Mouse (Mus musculus): ENCODE data around the gene Clstn2. TPM values are rescaled to one million over a fixed set of nuclear protein-coding genes. Genes with fewer than 3 reads are reported as not detected.

Clstn2 gene
- polyA plus RNA-seq, 1 experiment = 0.81 TPM

DNA sequence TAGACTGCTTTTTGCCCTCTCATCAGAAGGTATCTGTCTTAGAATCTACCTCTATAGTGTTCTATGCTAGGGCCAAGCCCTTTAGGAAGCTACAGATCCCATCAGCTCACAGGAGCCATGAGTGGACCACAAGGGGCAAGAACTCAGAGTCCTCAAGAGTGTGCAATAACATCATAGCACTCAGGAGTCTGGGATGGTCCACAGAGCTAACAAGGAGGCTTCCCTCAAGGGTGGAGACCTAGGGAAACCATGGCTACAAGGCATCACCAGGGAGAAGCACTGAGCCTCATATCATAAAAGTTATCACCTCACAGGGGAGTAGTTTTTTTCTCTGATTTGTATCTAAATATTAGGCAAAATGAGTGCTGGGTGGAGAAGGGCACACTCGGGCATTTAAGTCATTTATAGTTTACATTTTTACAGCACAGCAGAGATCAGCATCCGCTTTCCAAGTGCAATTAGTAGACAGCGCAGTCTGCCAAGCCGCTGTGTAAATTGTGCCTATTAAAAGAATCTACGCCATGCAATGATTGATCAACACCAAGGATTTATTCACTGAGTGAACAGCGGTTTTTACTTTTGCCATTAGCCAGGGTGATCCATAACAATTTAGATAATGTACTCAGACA, 82.5 kb downstream of the Clstn2 start:
- DNase-seq (ENCODE audit: low spot score) = no peak

DNA sequence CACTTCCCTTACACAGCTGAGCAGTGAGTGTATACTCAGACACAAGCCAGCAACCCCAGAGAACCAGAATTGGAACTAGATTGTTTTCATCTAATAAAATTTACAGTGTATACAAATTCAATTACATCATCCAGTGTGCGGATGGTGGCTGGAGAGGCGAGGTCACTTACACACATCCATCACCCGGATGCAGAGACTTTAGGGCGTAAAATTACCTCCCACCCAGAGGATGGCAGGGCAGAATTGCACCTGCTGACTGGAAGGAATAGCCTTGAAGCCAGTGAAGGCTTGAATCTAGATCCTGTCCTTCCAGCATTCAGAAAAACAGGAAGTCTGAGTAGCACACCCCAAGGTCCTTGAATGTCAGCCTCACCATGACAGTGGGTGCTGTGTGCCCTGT, 113.7 kb downstream of the Clstn2 start:
- no peak for DNase-seq (ENCODE audit: low spot score)

DNA sequence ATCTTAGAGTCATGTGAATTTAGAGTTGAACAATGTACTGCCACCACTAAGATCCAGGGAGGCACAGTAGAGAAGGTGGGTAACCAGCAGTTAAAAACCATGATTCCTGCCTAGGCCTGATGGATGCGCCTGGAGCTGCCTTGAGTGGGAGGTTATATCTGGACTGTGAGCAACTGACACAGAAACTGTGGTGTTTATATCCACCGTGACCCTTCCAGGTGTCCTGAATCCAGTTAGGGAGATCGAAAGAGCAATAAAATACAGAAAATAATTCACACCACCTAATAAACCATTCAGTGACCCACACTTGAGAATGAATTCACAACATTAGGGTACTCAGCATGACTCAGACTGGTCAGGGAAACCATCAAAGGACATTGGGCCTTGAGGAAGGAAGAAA, 141.6 kb downstream of the Clstn2 start:
- DNase-seq (ENCODE audit: low spot score) = no peak

DNA sequence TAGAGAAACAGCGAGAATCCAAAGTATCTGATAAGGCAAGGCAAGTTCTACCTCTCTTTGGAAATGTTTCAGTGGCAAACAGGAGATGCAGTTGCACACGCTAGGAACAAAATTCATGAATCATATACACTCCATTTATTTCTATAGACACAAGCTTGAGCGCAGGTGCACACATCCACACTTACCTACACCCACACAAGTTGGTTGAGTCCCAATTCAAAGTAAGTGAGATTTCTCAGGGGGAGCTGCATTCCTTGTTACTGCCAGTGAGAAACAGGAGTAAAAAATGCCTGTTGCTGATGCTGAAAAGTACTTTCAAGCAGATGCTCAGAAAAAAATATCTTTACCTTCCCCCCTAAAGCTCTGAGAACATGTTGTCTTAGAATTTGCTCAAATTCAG, 149.6 kb downstream of the Clstn2 start:
- no peak for DNase-seq (ENCODE audit: low spot score)

DNA sequence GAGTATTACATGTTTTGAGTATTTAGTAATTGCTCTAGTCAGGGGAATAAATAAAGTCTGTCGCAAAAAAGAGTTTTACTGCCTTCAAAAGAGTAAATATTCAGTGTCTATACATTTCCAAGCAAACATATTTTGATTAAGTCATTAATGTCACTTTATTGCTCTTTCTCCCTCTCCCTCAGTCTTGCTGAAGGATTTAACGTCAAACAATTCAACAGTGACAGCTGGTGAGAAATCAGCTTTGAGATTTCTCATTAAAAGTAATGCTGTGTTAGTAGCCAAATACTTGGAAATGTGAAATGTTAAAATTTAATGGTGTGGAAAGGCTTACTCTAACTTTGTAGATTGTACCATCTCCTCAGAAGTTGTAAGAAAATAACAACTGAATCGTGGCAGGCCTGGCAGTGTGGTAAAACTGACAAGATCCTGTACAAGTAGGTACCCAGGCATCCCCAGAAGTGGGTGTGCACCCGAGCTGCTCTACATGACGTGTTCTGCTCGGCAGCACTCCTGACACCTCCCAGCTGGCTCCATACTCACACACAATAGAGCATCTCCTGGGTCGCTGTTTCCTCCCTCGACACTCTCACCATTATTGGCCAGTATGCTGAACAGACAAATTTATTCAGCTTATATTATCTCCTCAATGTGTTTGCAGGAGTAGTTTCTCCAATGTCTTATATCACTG, 165.8 kb downstream of the Clstn2 start:
- DNase-seq (ENCODE audit: low spot score) = no peak

DNA sequence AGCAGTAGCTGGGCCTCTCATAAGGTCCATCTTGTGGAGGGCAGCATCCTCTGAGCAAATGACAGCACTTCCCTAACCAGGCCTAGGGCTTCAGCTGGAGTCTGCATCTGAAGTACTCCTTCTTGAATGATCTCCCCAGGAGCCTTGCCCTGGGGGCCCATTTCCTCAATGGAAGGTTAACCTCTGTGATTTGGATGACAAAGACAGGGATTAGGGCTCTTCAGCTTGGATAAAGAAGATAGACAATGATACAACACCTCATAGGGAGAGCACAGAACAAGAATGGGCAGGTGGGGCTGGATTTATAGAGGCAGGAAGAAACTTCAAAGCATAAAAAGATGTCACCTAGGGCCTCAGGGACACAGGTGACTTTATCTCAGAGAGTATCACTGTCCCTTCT, 180.1 kb downstream of the Clstn2 start:
- DNase-seq (ENCODE audit: low spot score) = no peak

DNA sequence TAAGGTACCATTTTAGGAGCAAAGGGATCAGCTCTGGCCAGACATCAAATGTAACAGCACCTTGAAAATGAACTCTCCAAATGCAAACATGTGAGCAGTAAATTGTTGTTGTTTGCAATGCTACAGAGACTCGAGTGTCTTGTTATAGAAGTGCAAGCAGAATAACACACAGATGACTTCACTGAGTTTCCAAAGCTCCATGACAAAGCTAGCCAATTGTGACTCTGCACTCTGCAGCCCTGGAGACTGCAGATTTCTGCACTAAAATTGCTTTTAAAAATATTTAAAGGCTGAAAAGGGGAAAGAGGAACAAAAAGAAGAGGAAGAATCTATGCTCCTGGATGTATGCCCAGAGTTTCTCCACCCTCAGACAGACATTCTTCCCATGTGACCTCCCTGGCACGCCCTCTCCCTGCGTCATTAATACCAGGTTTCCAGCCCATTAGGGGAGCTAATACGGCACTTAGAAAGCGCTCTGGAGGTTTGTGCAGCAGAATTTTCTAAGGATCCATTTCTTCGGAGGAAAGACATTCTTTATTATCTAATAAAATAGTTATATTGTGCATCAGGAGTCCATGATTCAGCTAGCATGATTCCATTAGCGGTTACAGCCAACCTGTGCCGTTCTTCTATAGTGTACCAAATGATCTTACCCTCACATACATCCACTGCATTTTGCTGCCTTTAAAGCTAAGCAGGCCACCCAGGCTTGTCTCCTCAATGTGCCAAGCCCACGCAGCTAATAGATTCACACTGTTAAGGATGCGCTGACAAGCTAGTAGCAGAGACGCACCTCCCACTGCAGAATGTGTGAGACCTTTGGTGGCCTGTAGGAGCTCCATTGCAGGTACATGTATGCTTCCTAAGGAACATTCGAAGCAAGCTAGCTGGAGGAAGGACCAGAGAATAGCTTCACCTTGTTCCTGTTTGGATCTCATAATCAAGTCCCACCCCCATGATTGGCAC, 184.8 kb downstream of the Clstn2 start:
- DNase-seq (ENCODE audit: low spot score) = no peak

DNA sequence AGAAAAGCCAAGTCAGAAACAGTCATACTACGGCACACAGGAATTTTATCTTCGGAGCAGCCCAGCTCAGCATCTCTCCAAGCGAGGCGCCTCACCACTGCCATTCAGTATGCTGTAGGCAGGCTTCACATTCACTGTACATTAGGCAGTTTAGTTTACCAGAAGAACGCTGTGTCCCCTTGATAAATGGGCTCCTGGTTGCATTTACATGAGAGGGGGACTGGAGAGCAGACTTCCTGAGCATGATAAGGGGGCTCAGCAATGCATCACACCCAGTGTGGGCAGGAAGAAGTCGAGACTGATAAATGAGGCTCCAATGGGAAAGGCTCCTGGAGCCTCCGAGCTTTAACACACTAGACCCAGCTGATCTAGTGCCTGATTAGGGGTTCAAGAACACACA, 190.9 kb downstream of the Clstn2 start:
- no peak for DNase-seq (ENCODE audit: low spot score)

DNA sequence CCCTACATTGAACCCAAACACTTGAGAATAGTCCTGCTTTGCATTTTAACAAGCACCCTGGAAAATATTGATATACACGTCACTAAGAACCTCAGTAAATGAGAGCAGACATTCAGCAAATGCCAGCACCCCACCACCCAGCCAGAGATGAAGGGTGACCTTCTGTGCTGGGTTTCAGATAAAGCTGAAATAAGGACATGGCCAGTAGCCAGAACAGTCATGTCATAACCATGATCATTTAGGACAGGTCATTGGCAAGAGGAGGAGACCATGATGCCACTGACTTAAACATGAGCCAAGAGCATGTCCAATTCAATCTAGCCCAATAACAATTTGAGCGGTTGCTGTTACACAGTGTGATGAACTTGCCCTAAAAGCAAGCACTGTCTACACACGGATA, 201.8 kb downstream of the Clstn2 start:
- no peak for DNase-seq (ENCODE audit: low spot score)

DNA sequence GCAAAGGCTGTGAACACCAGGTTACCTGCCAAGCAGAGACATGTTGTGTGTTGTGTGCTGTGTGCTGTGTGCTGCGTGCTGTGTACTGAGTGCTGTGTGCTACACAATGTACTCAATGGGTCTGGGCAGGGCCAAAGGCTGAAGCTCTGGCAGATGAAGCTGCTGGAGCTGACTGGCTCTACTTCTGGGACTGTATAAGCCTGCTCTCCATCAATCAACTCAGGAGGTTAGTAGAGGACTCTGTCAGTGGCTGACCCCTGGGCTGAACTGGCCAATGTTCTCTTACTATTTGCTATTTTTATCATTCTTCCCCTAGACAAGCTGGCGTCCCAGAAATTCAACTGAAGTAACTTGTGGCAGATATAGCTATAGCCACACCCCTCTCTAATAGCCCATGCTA, 203.1 kb downstream of the Clstn2 start:
- no peak for DNase-seq (ENCODE audit: low spot score)

DNA sequence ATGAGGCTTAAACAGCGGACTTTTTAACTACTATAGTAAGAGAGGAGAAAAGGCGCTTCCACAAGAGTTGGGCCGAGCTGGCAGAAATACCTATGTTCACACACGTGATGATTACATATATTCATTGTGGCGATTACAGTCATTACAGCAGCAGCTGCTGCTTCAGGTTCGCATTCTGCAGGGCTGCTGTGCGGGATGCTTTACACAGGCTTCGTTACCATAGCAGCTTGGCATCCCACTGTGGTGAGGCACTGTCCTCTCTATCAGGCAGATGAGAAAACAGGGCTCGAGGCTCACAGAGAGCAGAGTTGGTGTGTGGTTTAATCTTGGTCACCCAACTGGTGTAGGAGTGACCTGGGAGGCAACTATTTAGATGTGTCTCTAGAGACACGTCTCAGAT, 205.3 kb downstream of the Clstn2 start:
- no peak for DNase-seq (ENCODE audit: low spot score)

DNA sequence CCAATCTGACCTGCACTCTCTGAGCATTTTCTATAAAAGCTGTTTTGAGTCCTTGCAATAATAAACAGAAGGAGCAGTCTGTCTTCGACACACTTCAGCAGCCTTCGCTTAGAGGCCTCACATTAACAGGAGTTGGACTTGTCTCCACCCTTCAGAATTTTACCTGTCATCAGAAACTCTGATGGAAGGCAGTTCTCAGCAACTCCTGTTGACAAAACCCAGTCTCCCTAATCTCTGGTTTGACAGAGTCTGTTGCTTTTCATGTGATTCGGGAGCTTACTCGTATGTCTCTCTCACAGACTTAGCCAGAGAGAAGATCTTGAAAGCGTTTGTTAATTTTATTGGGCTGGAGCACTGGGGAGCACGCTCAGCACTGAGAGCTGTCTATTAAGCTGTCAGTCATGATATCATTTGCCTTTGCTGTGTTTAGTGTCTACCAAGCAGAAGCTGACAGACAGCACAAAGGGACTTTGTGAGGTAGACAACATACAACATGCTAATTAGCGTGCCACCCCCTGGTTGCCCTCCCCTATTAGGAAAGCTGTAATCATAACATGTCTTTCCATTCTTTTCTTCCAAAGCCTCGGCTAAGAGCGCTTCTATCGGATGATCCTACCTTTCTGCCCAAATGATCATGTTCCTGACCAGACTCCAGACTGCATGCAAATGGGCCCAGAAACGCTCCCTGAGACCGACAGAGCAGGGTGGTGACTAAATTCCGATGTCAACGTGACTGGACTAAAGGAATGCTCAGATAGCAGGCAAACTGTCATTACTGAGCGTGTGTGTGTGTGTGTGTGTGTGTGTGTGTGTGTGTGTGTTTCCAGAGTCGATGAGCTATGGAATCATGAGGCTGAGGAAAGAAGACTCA, 206.7 kb downstream of the Clstn2 start:
- no peak for DNase-seq (ENCODE audit: low spot score)

DNA sequence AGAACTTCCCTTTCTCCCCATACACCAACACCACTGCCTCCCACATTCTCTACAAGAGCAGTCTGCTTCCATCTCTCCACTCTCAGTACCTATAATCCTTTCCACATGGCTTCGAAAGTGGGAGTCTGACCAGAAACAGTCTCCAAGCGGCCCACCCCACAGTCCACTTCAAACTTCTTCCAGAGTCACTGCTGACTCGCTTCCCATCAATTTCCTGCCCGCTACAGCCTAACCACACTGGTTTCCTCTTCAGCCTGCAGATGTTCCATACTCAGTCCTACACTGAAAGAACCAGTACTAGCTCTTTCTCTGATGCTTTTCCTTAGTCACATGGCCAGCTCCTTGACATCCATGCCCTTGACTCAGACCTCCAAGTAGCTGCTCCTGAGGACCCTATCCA, 215.9 kb downstream of the Clstn2 start:
- DNase-seq (ENCODE audit: low spot score) = no peak

DNA sequence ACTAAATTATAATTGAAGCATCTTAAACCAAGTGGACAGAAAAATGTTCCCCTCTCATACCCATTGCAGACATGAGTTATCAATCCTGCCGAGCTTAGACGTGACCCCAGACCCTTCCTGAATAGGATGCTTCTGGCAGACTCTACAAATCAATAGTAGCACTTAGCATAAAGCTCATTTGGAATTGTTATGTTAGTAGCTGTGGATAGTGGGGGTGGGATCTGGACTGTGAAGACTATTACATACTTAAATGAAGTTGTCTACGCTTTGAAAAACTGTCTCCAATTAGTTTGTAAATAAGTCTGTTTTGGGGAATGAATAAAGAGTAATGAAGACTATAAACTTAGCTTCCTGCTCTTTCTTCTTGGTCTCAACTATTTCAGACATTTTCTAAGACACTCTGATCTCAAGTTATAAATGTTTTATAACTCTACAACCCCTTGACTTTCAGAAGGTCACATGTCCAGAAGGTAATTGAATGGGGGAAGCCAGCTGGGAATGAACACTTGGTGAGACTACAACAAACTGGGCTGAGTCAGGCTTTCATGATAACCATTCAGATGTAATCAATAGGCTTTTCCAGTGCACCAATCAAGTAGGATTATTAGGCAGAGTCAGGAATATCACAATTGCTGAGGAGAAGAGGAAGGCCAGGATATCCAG, 216.7 kb downstream of the Clstn2 start:
- DNase-seq (ENCODE audit: low spot score) = no peak

DNA sequence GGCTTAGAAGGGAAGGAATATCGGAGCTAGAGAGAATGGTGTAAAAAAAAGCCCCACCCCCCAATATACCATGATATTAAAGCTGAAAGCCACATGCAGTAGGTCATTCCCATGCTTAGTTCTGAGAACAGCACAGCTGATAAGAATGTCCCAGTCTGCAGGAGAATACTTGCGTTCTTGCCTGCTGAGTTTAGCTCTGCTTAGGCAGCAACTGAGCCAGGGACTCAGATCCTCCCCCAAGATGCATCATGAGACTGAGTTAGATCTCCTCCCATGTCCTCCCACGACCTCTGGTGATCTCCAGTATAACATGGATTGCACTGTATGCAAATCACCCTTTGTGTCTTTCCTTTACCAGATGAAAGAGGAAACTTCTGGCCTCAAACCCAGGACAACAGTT, 219.8 kb downstream of the Clstn2 start:
- DNase-seq (ENCODE audit: low spot score) = no peak

DNA sequence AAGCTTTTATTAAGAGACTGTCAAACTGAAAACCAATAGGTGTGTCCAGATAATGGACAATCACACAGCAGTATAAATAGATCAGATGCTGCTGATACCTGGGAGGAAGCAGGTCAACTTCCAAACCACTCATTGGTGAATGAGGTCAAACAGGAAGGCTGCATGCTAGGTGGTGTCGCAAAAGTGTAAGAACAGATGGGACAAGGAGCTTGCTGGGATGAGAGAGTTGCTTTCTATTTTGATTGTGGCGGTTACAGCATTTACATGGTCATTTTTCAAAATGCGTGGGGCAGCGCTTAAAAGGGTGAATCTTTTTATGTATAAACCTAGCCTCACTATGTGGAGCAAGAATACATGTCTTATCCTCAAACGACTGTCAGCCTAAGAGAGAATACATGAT, 225.9 kb downstream of the Clstn2 start:
- no peak for DNase-seq (ENCODE audit: low spot score)

DNA sequence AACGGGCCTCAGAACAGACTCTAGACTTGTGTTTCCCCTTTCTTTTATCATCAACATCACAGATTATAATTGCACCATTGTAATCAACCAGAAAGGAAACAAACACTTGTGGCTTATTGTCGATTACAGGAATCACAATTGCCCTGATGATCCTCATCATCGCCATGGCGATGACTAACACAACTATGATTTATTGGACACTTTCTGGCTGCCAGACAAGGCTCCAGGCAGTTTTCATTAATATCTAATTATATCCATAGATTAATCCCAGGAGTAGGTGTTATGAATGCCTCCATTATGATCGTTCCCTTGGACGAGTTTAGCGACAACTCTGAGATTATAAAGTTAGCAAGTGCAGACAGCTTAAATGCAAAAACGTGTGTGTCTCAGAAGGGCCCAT, 239.3 kb downstream of the Clstn2 start:
- no peak for DNase-seq (ENCODE audit: low spot score)

DNA sequence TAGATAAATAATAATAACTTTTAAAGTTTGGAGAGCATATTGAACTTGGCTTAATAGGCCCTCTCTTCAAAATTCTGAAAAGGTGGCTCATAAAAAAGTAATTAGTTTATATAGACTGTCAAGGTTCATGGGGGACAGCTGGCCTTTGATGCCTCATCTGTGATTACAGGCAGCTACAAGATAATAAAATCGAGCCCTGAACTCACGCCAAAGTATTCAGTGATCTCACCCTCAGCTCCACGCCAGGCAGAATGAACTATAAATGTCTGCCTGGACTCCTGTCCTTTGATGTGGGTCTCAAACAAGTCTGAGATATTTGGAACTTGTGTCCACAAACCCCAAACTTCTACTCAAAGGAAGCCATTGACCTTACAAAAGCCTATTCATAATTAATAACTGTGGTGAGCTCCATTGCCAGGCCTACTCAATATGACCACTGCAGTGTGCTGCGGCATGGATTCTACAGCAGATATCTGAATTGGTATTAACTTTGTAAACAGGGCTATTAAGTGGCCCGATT, 244.8 kb downstream of the Clstn2 start:
- DNase-seq (ENCODE audit: low spot score) = no peak

DNA sequence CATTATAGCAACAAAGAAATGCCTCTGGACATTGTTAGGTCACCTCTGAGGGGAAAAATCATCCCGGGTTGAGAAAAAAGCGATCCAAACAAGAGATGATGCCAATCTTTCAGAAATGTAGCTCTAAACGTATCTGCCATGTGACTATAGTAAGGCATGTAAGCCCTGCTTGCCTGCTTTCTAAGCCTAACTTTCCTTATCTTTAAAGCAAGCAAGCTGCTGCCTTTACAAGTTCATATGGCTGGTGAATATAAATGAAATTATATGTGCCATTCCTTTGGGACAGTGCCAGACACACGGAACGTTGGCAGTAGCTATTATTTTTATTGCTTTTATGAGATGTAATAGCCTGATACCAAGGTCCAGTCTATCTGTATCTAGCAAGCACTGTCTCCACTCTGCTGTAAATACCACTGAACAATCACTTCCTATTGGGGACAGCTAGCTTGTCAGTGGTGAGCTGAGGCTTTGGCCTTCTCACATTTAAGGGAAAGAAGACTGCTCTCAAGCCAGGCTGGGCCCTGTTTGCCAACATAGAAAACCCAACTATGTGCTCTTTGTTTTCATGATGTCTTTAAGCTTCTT, 252.9 kb downstream of the Clstn2 start:
- DNase-seq (ENCODE audit: low spot score) = no peak

DNA sequence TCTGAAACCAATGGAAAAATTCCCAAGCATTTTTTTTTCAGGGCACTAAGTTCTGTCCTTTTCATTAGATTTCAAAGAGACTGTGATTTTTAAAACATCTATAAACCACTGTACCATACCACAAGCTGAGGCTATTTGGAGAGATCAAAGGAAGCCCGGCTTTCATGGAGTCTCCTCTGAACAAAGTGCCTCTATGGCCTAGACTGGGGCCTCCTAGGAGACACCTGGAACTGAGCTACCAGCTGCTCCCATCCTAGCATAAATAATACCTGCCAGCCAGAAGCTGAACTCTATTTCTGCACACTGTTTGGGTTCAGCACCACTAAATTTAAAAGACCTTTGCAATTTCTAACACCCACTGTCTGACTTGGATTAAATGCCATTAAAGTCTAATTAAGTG, 257.2 kb downstream of the Clstn2 start:
- no peak for DNase-seq (ENCODE audit: low spot score)

DNA sequence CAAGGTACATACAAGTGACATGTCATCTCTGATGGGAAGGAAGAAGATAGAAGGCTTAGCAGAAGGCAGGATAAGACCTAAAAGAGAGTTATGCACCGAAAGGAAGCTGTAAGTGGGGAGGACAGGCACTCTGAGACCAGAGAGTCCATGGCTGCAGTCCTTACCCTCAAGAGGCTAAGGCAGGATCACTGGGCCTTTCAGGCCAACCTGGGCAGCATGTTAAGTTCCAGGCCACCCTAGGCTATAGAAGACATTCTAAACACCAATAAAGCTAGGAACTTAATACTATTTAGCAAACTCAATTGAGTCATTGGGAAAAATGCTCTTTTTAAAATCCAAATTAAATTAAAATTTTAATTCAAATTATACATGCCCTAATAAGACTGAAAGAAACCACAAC, 258.0 kb downstream of the Clstn2 start:
- no peak for DNase-seq (ENCODE audit: low spot score)

Data from urinary bladder, adult 2 months (tissue).